Mouse (Mus musculus) olfactory bulb, adult 2 months (tissue): ENCODE data around the gene Tshz2.

ENCODE experiments used
- CTCF ChIP-seq: fragments of 200-500 bp; IDR thresholded peaks from 2 replicates; pipeline ENCODE4 v1.5.1; 2012; ENCODE audit warnings: low read depth, mild to moderate bottlenecking, low read length, moderate library complexity; ENCODE audit not compliant: insufficient read depth
- POLR2A ChIP-seq: fragments of 200-500 bp; IDR thresholded peaks from 2 replicates; pipeline ENCODE4 v1.6.1; 2012; ENCODE audit warnings: mild to moderate bottlenecking, low read depth, low read length, moderate library complexity; ENCODE audit not compliant: insufficient read depth

DNA sequence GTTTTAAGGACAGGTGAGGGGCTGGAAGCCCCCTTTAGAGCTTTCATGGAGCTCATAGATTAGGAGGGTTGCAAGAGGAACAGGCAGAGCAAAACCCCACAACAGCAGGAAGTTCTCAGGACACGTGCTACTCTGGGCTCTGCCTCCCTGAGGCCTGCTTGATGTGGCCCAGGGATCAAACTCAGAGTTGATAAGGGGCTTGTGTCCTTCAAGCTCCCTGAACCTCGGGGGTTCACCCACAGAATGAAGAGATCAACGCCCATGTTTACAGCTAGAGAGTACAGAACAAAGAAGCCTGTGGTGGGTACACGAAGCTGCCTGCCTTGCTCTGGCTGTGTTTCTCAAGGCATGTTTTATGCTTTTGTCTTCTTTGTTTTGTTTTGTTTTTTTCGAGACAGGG, 417.8 kb downstream of the Tshz2 start:
- TF ChIP-seq POLR2A (no peak), CTCF (no peak)
